Mouse (Mus musculus) forebrain, embryonic 10.5 days (tissue): ENCODE measurements around the gene Adamts7. TPM values are rescaled to one million over a fixed set of nuclear protein-coding genes. Genes with fewer than 3 reads are reported as not detected.

Experiments used
- DNase-seq: peaks from one replicate; pipeline ENCODE4 v3.0.0-alpha.2; 2017; ENCODE audit warnings: low spot score; ENCODE audit errors: extremely low spot score
- H3K27ac ChIP-seq: fragments of 300-500 bp; sonication (generic); 2 replicates; pipeline ENCODE4 v1.5.1; 2016; ENCODE audit warnings: mild to moderate bottlenecking
- H3K27me3 ChIP-seq: fragments of 300-500 bp; sonication (generic); 2 replicates; pipeline ENCODE4 v1.6.1; 2016; ENCODE audit warnings: mild to moderate bottlenecking; ENCODE audit not compliant: poor library complexity, severe bottlenecking
- H3K36me3 ChIP-seq: fragments of 300-500 bp; sonication (generic); replicated peaks from 2 replicates; pipeline ENCODE4 v1.6.1; 2016; ENCODE audit warnings: mild to moderate bottlenecking, moderate library complexity
- H3K4me1 ChIP-seq: fragments of 300-500 bp; sonication (generic); 2 replicates; pipeline ENCODE4 v1.6.1; 2016
- H3K4me3 ChIP-seq: fragments of 300-500 bp; sonication (generic); 2 replicates; pipeline ENCODE4 v1.5.1; 2016; ENCODE audit warnings: mild to moderate bottlenecking, moderate library complexity
- H3K9me3 ChIP-seq: fragments of 300-500 bp; sonication (generic); 2 replicates; pipeline ENCODE4 v1.6.1; 2016; ENCODE audit warnings: mild to moderate bottlenecking, moderate library complexity
- WGBS: fragments of 180-500 bp; shearing (Covaris S2); methylation state at CpG from one replicate; pipeline ENCODE4 v1.1.7; 2016; 5-methylcytosine and 5-hydroxymethylcytosine counted together
- polyA plus RNA-seq: library from polyadenylated mRNA; unstranded; fragments of >200 nt; fragmentation: Nextera tagmentation; extraction: Ambion mirVana; gene quantifications from 2 replicates; pipeline ENCODE4 v1.2.1, GENCODE M21; 2016

The Adamts7 gene
- polyA plus RNA-seq, 1 experiment from 2014 or later = 17.2 TPM

DNA sequence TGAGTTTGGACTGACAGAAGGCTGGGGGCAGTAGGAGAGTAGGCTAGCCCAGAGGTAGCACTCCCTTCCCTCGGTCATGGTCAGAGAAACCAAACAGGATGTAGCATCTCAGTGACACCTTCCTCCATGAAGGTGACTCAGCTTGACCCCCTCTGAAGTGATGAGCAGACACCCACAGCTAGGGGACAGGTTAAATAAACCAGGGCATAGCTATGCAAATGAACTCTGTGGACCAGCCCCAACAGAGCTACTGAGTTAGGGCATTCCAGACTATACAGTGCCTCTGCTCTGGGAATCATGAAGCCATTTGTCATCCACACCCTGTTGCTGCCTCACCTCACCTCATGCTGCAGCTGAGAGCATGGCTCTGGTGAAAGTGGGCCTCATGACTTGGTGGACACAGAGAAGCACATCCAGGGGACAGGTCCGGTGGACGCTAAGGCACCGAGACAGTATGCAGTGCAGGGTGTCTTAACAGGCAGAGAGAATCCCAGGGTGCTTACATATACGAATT is 71.1 kb downstream of the Adamts7 start:
- DNase-seq = no peak
- Histone ChIP-seq H3K27ac (no peak overlapping the region), H3K4me3 (no peak overlapping the region), H3K36me3 (peaks cover 12% of the 10 kb centered on the region), H3K4me1 (no peaks in the 10 kb centered on the region), H3K9me3 (no peaks in the 10 kb centered on the region), H3K27me3 (no peaks in the 10 kb centered on the region)
- WGBS = 97% methylated on average over 5 of the region's 5 CpGs

DNA sequence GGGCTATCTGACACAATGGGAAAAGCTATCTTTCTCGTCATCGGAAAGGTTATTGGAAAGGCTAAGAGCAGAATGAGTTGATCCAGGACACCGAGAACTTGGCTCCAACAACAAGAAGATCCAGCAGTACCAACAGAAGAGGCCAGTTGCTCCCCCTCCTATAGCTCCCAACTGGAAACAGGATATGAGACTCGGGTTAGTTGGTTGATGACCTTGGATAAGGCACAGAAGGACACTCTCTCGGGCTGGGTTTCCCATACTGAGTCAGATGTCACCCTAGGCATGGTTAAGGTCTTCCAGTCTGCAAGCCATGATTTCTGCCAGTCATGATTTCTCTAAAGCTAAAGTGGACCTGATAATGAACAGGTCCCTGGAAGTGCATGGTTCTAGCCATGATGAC is 71.9 kb downstream of the Adamts7 start:
- Histone ChIP-seq H3K27me3 (no peaks in the 10 kb centered on the region), H3K9me3 (no peaks in the 10 kb centered on the region), H3K36me3 (peaks cover 20% of the 10 kb centered on the region), H3K27ac (no peak overlapping the region), H3K4me3 (no peak overlapping the region), H3K4me1 (no peaks in the 10 kb centered on the region)
- WGBS = 91% methylated on average over 5 of the region's 5 CpGs
- no peak for DNase-seq

DNA sequence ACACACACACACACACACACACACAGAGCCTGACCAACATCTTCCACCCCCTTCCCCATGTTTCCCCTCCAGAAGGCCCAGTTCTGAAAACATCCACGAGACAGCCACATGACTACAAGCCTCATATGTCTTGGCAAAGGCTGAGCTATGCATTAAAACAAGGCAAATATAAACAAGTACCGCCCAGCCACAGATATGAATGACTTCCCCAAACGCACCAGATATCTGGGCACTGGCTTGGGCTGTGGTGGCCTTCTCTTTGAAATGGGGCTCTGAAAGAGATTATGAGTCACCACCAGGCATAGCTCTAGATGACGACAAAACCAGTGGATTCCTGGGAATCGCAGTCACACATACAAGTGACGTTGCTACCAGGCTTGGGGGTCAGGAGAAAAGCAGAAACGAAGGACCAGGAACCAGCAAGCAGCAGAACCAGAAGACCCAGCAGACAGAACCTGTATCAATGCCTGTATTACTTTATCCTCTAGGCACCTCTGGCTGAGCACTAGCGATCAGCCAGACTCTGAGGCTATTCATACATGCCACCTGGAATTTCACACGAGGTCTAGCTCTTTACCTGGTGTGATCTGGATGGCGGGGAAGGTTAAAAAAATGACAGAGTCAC is 72.5 kb downstream of the Adamts7 start:
- no peaks in the 10 kb centered on the region for H3K9me3 ChIP-seq

DNA sequence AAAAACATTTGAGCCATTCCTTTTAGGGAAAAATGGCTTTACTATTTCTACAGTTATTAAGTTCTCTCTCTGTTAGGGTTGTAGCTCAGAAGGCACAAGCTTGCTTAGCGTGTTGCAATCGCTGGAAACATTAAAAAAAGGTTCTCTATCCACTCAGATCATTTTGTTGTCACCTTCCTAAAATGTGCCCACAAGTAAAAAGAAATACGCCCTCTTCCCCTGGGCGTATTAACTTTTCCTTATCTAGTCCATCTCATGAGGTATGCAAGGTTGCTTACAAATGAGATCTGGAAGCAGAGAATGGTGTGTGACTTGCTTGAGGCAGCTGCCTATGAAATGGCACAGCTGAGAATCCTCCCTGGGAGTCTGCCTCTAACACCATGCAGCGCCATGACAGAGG is 73.9 kb downstream of the Adamts7 start:
- no peak for DNase-seq
- WGBS = 95% methylated on average over 5 of the region's 5 CpGs
- Histone ChIP-seq H3K27ac (no peak overlapping the region), H3K9me3 (no peaks in the 10 kb centered on the region), H3K27me3 (no peaks in the 10 kb centered on the region), H3K4me1 (no peaks in the 10 kb centered on the region), H3K36me3 (peaks cover 29% of the 10 kb centered on the region), H3K4me3 (no peak overlapping the region)

More for the DNA sequence above, 72.5 kb downstream of the Adamts7 start:
- no peak for DNase-seq
- Histone ChIP-seq H3K4me1 (no peaks in the 10 kb centered on the region), H3K27ac (no peak overlapping the region), H3K4me3 (no peak overlapping the region), H3K27me3 (no peaks in the 10 kb centered on the region), H3K36me3 (peaks cover 23% of the 10 kb centered on the region)
- WGBS = 94% methylated on average over 10 of the region's 10 CpGs

DNA sequence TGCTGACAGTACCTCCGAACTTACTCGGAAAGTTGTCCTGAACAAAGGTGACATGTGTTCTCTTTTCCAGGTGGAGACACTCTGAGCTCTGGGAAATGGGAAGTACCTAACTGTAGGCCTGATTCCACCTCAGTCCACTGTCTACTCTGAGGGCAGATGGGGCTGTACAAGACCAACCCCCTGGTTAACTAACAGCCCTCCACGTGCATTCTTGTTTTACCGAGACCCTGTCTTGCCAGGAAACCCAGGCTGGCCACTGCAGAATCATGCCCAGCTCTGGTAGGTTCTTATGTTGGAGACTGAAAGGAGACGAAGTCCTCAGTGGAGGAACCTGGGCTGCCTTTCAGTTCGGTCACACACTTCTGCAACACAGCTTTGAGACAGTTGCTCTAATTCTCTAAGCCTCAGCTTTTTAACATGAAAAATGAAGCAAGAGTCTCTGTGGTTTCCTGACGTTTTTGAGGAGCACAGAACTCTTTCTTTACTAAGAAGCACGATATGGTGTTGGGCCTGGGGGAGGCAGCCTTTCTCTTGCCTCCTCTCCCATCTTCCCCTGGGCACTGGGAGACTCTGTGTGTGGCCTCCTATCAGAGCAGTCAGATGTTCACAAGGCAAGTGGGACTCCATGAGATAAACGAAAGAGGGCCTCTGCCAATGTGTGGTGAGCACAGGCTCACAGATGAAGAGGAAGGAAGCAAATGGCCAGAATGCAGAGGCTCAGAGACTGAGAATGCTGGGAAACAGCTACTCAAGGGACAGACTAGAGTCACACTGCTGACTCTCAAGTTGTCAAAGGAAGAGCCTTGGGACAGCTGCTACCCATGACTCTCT is 74.6 kb downstream of the Adamts7 start:
- H3K9me3 ChIP-seq = no peaks in the 10 kb centered on the region
- H3K4me3 ChIP-seq = no peak overlapping the region
- no peaks in the 10 kb centered on the region for H3K27me3 ChIP-seq
- no peak for DNase-seq
- H3K36me3 ChIP-seq = peaks cover 29% of the 10 kb centered on the region
- no peaks in the 10 kb centered on the region for H3K4me1 ChIP-seq
- H3K27ac ChIP-seq = peak overlapping the region; percentile 56; the same call in 1 of the 2 replicates
- WGBS = 89% methylated on average over 9 of the region's 9 CpGs

DNA sequence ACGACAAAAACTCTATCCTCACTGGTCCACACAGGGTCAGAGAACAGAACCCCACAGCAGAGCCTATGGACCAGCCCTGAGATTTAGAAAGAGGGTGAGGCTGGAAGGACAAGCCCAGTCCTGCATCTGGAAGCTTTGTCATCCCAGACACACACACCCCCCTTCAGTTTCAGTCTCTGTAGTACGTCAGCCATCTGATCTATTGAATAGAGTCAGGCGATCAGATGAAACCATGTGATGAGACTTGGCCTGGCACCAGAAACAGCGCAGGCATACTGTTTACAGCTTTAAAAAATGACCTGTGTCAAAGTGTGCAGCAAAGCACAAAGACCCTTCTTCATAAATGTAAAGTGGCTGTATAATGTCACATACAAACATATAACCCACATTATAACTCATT is 77.7 kb downstream of the Adamts7 start:
- no peak overlapping the region for H3K4me3 ChIP-seq
- no peak overlapping the region for H3K27ac ChIP-seq
- H3K9me3 ChIP-seq = no peaks in the 10 kb centered on the region
- DNase-seq = no peak
- WGBS = 95% methylated on average over 4 of the region's 4 CpGs
- no peaks in the 10 kb centered on the region for H3K4me1 ChIP-seq
- no peaks in the 10 kb centered on the region for H3K27me3 ChIP-seq
- peaks cover 32% of the 10 kb centered on the region for H3K36me3 ChIP-seq

DNA sequence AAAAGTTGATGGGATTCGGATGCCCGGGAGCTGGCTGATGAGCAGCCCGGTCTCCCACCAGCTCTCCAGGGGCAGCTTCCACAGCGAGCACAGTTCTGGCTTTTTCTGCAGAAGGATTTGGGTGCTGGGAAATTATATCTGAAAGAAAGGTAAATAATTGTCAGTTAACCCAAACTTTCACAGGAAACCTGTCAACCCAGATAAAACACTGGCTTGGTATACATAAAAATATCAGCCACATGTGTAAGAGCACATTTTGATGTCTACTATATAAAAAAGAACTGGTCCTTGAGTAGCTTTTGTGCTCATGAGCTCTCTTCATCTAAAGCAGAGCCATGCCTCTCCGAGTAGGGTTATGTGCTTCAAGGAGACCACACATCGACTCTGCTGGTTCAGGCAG is 78.2 kb downstream of the Adamts7 start:
- no peaks in the 10 kb centered on the region for H3K27me3 ChIP-seq
- no peak overlapping the region for H3K4me3 ChIP-seq
- no peak overlapping the region for H3K27ac ChIP-seq
- WGBS = 95% methylated on average over 6 of the region's 6 CpGs
- H3K9me3 ChIP-seq = no peaks in the 10 kb centered on the region
- peaks cover 36% of the 10 kb centered on the region for H3K36me3 ChIP-seq
- H3K4me1 ChIP-seq = no peaks in the 10 kb centered on the region
- no peak for DNase-seq

DNA sequence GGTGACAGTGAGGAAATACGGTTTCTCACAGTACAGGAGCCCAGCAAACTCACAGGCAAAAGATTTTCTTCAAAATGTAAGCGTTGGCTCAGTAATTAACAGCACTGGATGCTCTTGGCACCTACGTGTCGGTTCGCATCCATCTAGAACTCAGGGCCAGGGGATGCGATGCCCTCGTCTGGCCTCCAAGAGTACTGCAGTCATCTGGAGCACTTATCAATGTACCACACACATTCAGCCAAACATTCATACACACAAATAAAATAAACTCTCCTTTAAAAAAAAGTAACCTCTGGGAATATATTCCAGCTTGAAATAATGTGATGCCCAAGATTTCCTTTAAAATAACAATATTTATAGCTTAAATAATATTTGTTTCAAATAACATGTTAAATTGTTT is 78.7 kb downstream of the Adamts7 start:
- no peaks in the 10 kb centered on the region for H3K9me3 ChIP-seq
- H3K4me3 ChIP-seq = no peak overlapping the region
- DNase-seq = no peak
- H3K4me1 ChIP-seq = no peaks in the 10 kb centered on the region
- 68% methylated on average over 7 of the region's 7 CpGs for WGBS
- no peaks in the 10 kb centered on the region for H3K27me3 ChIP-seq
- no peak overlapping the region for H3K27ac ChIP-seq
- peaks cover 42% of the 10 kb centered on the region for H3K36me3 ChIP-seq

DNA sequence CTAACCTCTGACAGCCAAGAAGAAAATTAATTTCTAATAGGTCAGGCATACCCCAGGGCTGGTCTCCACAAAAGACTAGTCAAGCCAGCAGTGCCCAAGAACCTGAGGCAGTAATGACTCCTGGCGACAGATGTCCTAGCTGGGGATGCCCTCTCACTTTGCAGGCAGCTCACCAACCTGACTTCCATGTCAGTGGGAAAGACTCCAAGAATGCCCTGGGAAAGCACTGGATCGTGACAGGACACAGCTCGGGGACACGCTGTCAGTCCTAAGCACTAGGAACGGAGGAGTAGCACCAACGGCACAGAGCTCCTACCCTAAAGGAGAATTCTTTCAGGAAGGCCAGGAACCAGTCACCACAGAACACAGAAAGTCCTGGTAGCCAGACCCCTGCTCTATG is 79.4 kb downstream of the Adamts7 start:
- 93% methylated on average over 6 of the region's 6 CpGs for WGBS
- DNase-seq = no peak
- H3K27ac ChIP-seq = no peak overlapping the region
- H3K4me1 ChIP-seq = no peaks in the 10 kb centered on the region
- H3K27me3 ChIP-seq = no peaks in the 10 kb centered on the region
- no peaks in the 10 kb centered on the region for H3K9me3 ChIP-seq
- no peak overlapping the region for H3K4me3 ChIP-seq
- H3K36me3 ChIP-seq = peaks cover 45% of the 10 kb centered on the region

DNA sequence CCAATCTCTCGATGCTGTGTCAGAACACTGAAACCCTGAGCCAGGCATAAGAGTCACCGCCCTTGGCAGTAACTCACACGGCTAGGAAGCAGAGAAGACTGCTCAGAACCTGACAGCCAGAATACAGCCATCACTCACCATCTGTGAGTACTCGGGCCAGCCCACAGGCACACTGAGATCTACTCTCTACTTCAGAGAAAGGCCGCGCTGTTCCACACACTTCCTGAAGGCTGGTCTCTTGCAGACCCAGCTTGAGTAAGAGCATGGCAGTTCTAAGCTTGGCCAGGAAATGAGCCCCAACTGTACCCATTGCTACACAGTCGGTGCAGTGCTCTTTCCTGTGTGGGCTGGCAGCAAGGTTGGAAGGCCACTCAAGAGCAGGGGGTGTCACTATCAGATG is 80.0 kb downstream of the Adamts7 start:
- Histone ChIP-seq H3K4me3 (no peak overlapping the region), H3K9me3 (no peaks in the 10 kb centered on the region), H3K36me3 (peaks cover 41% of the 10 kb centered on the region), H3K27me3 (no peaks in the 10 kb centered on the region), H3K27ac (no peak overlapping the region), H3K4me1 (no peaks in the 10 kb centered on the region)
- WGBS = 91% methylated on average over 7 of the region's 7 CpGs
- DNase-seq = no peak

DNA sequence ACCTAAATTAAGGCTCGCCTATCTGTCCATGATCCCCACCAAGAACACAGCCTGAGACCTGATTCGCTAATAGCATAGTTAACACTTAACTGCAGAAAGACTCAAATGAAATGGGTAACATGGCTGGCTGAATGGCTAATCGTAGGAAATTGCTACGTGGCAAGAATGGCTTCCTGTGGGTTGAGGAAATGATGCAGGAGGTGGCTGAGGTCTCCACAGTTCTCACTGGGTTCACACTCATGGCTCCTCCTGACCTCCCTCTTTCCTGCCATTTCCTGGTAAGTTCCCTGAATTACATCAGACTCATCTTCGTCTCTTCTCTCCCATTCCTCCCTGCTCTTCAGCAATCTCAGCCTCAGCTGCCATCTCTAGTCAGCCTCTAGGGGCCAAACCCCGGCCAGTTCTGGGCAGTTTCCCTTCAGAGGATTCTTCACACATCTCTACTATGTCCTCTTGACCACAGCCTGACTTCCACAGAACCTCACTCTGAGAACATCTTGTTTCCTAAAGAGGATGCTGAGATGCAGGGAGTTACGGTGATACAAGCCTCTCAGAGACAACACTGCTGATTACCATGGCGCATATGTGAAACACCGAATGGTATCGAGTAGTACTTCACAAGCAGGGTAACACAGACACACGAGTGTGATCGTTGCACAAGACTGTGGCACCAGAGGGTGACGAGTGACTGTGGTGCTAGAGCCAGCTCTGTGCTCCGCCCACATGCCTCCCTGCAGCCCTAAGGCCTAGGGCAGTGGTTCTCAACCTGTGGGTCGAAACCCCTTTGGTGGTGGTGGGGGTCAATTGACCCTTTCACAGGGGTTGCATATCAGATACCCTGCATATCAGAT is 81.7 kb downstream of the Adamts7 start:
- H3K9me3 ChIP-seq = no peaks in the 10 kb centered on the region
- no peak overlapping the region for H3K4me3 ChIP-seq
- 92% methylated on average over 15 of the region's 15 CpGs for WGBS
- H3K27me3 ChIP-seq = no peaks in the 10 kb centered on the region
- DNase-seq = no peak
- no peak overlapping the region for H3K27ac ChIP-seq
- no peaks in the 10 kb centered on the region for H3K4me1 ChIP-seq
- peaks cover 38% of the 10 kb centered on the region for H3K36me3 ChIP-seq

DNA sequence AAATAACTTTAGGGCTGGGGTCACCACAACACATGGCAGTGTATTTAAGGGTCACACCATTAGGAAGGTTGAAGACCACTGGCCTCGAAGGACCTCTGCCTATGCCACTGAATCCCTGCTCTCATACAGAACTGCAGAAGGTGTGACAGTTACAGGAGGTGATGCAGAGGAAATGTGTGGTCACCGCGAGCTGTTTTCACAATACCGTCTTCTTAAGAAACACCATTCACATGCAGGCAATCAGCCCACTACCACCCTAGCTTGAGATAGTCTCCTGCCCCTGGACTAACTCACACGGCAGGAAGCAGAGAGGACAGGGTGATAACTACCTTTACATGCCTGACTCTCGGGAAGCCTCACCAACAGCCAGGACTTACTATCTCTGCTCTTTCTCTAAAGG is 82.3 kb downstream of the Adamts7 start:
- Histone ChIP-seq H3K36me3 (peaks cover 32% of the 10 kb centered on the region), H3K4me1 (no peaks in the 10 kb centered on the region)
- whole genome bisulfite sequencing = 91% methylated on average over 6 of the region's 6 CpGs

More for the DNA sequence above, 82.3 kb downstream of the Adamts7 start:
- Histone ChIP-seq H3K9me3 (no peaks in the 10 kb centered on the region), H3K27ac (no peak overlapping the region), H3K27me3 (no peaks in the 10 kb centered on the region), H3K4me3 (no peak overlapping the region)
- DNase-seq = no peak
